Mouse (Mus musculus) granulocyte monocyte progenitor cell, adult 5-6 weeks (primary cell): ENCODE measurements around the gene Cpm. TPM values are rescaled to one million over a fixed set of nuclear protein-coding genes. Genes with fewer than 3 reads are reported as not detected.

Source experiments
- ATAC-seq: replicated peaks from 2 replicates; pipeline ENCODE4 v1.8.0; 2016; ENCODE audit warnings: mild to moderate bottlenecking, moderate TSS enrichment, inconsistent platforms; ENCODE audit not compliant: poor library complexity, severe bottlenecking
- total RNA-seq, 2 experiments: library from RNA; stranded (forward) in 1 of 2; stranded (reverse) in 1 of 2; fragments of 200-712, 200-1000 nt in 1 of 2; fragments of >200 nt in 1 of 2; fragmentation: Nextera tagmentation in 1 of 2; gene quantifications; 2 replicates each; pipeline ENCODE4 v1.2.3; 2014 to 2017

Gene Cpm
- total RNA-seq, 2 experiments from 2014 or later: 0.46 TPM; not detected in 1

DNA sequence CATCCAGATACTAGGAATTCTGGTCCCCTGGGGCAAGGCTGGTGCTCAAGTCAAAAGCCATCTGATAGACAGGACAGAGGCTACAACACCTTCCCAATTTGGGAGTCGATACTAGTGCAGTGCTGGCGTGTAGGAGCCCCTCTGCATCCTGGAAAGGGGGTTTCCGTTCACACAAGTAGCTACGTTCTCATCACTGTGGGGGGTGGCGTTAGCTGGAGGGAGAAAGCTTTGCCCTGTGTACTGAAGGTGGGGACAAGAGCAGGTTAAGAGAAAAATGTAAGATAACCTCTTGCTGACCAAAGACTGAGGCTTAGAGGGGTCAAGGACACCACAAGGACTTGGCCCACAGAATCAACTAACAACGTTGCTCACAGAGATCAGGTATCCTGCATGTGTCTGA lies 14.0 kb downstream of the Cpm start:
- ATAC-seq: no peak

DNA sequence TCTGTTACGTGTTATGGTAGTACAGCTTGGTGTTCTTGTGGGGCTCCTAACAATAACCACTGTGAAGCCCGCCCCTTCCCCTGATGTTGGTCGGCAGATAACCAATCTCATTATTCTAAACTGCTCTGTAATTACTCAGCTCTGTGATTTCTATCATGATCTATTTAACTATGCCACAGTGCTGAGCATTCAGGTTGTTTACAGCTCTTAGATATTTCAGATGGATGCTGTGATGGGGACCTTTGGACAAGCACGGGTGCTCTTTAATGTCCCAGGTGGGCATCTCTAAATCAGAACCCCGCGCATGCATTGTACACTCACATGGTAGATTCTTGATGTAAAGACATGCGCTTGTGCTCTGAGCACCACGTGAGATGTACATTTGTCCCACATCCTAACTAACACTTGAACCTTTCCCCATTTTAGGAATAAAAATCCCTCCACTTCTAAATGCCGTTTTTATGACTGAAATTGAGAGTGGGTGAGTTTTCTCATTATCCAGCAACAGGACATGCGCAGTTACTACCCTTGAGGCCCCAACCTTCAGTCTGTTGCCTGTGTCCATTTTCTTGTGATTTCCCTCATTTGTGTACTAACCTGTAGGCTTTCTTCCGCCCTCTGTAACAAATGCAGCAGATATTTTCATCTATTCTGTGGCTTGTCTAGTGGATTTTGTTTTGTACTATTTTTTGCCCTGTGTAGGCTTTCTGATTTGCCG lies 14.6 kb downstream of the Cpm start:
- no peak for ATAC-seq

DNA sequence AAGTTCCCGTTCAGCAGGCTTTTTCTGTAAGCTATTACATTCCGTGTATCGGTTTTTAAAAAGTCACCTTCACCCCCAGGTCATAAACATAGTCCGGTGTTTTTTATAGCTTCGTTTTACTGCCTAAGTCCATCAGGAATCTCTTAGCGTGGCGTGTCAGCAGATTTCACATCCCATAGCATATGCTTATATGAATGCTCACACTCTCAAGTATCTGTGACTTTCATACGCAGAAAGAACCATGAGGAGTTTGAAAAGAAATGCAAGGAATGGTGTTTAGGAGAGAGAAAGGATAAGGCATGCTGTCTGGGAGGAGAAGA lies 15.1 kb downstream of the Cpm start:
- ATAC-seq: no peak

DNA sequence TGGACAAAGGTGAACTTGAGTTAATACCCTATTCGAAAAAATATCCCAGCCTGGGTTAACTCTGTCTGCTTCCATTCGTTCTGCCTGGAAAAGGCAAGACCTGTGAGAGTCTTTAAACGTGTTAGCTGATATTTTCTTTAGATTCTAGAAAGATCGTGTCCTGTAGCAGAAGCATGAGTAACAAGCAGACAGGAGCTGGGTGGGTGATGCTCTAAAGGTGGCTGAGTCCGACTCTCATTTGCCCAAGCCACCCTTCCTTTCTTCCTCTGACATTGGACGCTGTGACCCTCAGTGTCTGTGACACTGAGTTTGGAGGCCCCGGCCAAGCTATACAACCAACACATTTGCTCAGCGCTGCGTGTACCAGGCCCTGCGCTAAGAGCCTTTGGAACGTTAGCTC lies 15.5 kb downstream of the Cpm start:
- ATAC-seq: no peak

DNA sequence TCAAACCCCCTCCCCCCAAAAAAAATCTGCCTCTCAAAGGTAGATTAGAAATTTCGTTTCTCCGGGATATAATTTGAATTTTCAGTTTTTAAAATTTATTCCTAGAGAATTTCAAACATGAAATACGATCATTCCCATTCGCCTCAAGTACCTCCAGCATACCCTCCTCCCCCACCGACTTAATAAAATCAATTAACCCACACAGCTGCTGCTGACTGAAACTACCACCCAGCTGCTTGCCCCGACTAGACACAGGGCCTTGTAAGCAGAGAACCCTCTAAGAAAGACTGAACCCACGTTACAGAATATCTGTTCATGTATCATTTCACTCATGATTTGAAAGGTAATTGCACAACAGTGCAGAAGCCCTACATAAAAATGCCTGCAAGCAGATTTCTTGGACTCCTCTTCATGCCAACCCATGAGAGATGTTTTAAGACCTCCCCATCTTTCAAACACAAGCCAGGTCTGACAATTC lies 16.2 kb downstream of the Cpm start:
- no peak for ATAC-seq

DNA sequence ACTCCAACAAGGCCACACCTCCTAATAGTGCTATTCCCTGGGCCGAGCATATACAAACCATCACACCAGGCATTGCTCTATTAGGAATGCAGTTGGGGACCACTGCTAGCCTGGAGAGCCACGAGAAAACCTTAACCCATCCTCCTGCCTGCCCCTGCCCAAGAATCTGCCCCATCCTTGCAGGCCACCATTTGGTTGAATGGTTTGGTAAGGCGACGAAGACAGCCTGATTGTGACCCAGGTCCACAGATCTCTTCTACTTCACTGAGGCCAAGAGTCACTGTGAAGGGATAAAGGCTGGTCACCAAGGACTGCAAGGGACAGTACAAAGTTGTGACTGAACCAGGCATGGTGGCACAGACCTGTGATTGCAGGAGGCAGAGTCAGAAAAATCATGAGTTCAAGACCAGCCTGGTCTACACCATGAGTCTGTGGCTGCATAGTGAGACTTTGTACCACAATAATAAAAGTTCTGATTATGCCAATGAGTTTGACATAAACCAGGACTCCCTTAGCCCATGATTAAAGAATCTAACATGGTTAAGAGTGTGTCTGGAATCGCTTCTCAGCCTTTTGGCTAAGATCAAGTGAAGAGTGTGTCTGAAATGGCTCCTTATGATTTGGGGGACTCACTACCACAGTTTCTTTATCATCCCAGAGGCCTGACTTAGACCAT lies 17.3 kb downstream of the Cpm start:
- no peak for ATAC-seq

DNA sequence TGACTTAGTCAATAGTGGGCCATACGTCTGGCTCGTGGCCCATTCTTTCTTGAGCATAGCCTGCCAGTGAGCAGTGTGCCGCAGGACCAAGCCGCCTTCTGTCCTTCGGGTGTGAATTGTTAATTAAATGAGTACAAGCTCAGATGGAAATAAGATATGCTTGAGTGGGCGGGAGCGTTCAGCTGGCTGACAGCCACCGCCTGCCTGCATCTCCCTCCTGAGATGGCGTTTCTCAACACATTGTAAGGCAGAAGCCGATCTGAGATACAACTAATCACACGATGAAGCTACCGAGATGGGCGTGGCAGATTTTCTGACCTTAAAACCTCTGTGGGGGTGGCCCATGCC lies 17.8 kb downstream of the Cpm start:
- ATAC-seq: no peak

DNA sequence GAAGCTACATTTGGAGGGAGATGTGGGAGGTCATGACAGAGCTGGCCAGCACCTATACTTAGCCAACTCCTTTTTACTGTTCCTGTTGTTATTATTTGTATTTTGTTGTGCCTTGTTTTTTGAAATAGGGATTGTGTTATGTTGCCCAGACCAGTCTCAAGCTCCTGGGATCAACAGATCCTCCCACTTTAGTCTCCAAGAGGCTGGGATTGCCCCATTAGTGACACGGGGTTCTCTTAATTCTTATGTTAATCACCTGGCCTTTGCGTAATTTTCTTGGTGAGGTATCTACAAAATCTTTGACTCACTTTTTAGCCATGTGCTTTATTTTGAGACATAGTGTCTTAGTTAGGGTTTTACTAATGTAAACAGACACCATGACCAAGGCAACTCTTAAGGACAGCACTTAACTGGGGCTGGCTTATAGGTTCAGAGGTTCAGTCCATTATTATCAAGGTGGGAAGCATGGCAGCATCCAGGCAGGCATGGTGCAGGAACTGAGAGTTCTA lies 18.7 kb downstream of the Cpm start:
- ATAC-seq: no peak

DNA sequence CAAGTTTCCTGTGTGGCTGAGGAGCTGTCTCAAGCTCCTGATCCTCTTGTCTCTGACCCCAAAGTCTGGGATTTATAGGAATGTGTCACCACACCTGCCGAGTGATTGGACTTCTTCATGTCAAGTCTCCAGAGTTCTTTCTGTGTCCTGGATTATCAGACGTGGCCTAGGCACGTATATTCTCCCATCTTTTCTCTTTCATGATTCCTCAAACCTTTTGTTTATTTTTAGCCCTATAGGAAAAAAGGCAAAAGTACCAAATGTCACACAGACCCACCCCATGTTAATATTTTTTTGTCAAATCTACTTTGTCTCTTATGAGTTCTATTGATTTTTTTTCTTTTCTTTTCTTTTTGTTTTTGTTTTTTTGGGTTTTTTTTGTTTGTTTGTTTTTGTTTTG lies 19.3 kb downstream of the Cpm start:
- no peak for ATAC-seq

DNA sequence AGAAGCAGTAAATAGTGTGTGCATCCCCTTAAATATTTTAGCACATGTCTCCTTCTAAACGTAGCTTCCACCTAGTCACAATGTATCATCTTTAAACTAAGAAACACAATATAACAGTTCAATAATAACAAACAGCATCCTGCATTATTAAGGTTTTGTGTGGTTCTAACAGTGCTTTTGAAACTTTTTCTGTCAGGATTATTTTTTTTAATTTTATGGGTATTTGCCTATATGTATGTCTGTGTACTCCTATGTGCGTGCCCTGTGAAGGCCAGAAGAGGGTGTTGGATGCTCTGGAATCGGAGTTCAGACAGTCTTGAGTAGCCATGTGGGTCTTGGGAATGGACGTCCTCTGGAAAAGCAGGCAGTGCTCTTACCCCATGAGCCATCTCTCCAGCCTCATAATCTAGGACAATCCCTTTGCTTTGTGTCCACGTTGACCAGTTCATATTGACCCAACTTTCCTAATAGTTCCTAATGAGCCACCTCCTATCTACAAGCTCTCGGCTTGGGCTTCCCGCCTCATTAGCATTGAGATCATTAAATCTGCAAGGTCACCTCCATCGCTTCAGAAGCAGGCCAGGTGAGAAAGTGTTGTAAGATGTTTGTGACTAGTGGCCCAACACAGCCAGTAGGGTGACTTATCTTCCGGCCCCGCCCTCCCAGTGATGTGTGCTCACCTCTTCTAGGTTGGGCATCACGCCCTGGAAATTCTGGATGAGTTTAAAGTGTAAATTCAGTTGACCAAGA lies 20.2 kb downstream of the Cpm start:
- ATAC-seq: no peak

DNA sequence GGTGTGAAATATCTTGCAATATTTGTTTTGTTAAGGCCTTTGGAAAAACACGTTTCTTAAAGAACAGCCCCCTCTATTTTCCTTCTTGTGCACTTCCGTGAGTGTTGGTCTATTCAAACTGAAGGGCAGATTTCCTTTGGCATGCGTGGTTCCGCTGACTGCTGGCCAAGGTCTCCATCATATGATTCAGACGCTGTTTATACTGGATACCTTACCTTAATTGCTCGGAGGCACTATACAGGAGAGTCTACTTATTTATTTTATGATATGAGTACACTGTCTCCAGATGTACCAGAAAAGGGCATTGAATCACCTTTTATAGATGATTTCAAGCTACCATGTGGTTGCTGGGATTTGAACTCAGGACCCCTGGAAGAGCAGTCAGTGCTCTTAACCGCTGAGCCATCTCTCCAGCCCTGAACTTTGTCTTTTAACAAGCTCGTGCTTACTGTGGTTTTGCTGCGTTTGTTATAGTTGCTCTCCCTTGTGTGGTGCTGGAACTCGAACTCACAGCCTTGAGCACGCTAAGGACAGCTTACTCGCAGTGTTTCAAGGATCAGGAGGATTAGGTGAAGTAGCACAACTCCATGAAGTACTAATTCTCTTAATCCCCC lies 20.8 kb downstream of the Cpm start:
- no peak for ATAC-seq

DNA sequence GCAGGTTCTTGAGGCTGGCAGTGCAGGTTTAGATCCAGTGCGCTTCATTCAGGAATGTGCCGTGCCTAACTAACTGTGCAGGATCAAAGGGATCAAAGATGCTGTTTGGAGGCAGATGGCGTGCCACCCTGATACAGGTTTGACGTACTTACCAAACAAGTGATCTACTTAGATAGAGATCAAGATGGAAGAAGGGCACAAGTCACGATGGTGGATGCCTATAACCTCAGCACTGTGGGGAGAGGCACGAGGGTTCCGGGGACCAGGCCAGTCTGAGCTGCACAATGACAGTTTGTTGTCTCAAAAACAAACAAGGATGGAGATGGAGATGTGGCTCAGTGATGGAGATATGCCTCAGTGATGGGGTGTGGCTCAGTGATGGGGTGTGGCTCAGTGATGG lies 21.4 kb downstream of the Cpm start:
- ATAC-seq: no peak

DNA sequence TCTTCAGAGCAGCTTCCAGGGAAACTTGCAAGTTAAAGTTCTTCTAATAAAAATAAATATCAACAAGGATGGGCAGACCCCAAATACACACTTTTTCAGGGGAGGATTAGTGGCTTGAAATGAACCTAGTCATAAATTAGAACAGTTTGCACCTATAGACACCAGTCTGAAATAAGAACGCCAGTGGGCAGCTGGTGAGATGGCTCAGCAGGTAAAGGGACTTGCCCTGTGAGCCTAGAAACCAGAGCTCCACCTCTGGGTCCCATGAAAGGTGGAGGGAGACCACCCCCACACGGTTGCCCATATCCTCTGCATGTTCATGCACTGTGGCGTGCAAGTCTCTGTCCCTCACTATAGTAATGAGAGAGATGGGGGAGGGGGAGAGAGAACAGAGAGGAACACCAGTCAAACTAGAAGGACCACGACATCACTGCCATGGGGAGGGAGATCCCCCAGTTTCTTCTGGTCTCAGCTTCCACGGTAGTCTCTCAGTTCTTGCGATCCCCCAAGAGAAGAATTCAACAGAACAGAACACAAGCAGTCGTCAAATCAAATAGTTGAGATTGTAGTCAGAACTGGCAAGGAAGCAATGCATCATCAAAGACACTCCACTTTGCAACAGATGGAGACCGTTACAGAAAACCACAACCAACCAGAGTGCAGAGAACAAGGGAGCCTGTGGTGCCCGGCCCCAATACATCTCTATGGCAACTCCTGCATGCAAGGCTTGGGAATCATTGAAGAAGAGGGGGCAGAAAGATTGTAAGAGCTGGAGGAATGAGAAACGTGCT lies 22.5 kb downstream of the Cpm start:
- no peak for ATAC-seq

DNA sequence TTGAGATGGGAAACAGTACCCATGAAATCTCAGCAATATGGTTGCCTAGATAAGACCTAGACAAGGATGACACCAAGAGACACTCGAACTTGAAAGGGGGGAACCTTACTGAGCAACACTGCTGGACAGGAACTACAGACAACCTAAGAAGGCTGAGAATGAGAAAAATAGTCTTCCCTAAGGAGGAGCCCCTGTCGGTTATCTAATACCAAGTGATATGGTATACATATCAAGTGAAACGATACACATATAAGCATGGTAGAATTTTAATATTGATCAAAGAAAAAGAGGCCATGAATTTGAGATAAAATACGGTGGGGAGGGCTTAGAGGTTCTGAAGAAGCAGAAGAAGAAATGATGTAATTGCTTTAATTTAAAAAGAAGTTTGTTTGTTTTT lies 23.1 kb downstream of the Cpm start:
- no peak for ATAC-seq

DNA sequence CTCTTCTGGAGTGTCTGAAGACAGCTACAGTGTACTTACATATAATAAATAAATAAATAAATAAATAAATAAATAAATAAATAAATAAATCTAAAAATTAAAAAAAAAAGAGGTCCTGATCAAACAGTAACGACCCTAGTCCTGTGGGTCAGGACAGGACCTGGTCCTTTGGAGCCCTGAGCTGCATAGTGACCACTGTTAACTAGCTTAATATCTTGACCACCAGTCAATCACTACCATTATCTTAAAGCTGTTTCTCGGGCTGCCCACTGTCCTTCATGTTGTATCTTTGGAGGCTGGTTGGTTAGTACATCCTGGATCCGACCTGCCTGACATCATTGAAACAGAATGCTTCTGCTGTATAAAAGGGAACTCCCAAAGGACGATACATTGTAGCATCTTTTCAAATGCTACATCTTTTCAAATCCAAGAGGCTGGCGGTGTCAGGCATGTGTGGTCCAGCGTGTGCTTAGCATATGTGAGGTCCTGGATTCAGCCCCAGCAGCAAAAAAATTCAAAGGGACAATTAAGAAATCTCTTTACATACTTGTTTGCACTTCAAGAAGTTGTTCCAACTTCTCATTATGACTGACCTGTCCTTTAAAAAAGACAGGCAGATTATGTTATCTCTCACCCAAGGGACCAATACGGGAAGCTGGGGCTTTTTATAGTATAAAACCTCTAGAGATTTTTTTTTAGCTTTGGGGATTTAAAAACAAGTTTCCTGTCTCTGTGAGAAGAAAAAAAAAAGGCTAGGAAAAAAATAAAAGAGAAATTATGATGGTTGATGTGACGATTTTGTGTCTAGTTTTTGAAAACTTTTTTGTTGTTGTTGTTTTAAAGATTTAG lies 23.9 kb downstream of the Cpm start:
- no peak for ATAC-seq

DNA sequence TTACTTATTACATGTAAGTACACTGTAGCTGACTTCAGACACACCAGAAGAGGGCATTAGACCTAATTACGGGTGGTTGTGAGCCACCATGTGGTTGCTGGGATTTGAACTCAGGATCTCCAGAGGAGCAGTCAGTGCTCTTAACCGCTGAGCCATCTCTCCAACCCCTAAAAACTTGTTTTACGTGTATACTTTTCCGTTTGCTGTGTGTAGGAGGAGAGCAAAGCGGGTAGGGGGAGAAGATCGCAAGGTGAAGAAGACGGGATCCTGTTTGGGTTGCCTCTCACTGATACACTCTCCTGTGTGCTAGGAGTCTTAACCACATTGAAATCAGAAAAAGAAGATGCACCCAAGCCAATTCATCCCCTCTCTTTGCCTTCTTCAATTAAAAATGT lies 24.5 kb downstream of the Cpm start:
- no peak for ATAC-seq

DNA sequence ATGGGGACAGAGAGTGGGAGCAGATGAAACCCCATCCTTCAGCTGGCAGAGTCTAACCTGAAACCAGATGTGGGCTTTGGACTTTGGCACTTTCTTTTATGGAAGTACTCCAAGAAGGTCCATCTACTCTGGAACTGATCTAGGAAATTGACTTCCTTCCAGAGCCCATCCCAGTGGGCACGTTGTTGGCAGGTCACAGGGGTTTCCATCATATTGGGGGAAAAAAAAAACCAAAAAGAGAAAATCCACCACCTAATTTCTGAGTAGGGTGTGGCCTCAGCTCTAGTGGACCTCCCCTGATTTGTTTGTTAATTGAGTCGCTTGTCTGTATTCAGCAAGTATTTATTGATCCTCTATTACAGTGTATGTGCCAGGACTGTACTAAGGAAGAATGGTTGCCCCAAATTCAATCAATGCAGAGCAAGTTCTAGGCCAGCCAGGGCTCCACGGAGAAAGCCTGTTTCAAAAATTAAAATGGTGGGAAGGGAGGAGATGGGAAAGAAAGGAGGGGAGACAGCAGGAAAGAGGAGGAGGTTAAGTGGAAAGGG lies 25.4 kb downstream of the Cpm start:
- ATAC-seq: no peak

DNA sequence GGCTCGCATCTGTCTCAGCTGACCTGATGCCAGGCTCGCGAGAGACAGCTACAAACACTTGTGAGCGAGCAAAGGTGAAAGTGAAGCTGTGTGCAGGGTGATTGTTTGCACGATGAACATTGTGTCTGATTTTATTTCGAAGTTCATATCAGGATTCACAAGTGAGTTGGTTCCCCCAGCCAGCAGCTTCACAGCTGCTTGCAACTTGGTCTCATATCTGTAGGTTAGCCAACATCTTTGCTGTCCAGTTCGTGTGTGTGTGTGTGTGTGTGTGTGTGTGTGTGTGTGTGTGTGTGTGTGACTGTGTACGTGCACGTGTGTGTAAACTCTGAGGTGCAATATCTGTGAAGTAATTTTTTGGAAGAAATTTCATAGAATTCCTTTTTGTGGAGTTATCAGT lies 26.2 kb downstream of the Cpm start:
- ATAC-seq: no peak
